Mouse (Mus musculus) stomach, postnatal 0 days (tissue): ENCODE results near the gene Gm21973. TPM values are rescaled to one million over a fixed set of nuclear protein-coding genes. Genes with fewer than 3 reads are reported as not detected.

Experiments
- ATAC-seq: fragments of 200-750 bp; cut with Nextera tagmentation; 2 replicates; pipeline ENCODE4 v1.8.0; 2017; ENCODE audit not compliant: low FRiP score, low TSS enrichment
- DNase-seq: peaks from one replicate; pipeline ENCODE4 v3.0.0-alpha.2; 2016; ENCODE audit warnings: low spot score
- H3K27ac ChIP-seq: fragments of 300-500 bp; sonication (generic); replicated peaks from 2 replicates; pipeline ENCODE4 v1.5.1; 2014; ENCODE audit warnings: mild to moderate bottlenecking, control low read depth
- H3K27me3 ChIP-seq: fragments of 300-500 bp; sonication (generic); 2 replicates; pipeline ENCODE4 v1.6.1; 2014; ENCODE audit warnings: low read length; ENCODE audit not compliant: control insufficient read depth, insufficient read depth
- H3K36me3 ChIP-seq: fragments of 300-500 bp; sonication (generic); 2 replicates; pipeline ENCODE4 v1.6.1; 2014; ENCODE audit warnings: low read length, mixed read lengths; ENCODE audit not compliant: control insufficient read depth, insufficient read depth
- H3K4me1 ChIP-seq: fragments of 300-500 bp; sonication (generic); replicated peaks from 2 replicates; pipeline ENCODE4 v1.6.1; 2014; ENCODE audit warnings: antibody characterized with exemption; ENCODE audit not compliant: control insufficient read depth, insufficient read depth
- H3K4me2 ChIP-seq: fragments of 300-500 bp; sonication (generic); replicated peaks from 2 replicates; pipeline ENCODE4 v1.6.1; 2014; ENCODE audit warnings: low read depth, mild to moderate bottlenecking, control low read depth, moderate library complexity
- H3K4me3 ChIP-seq: fragments of 300-500 bp; sonication (generic); 2 replicates; pipeline ENCODE4 v1.5.1; 2014; ENCODE audit warnings: low read depth, low read length, control low read depth
- H3K9ac ChIP-seq: fragments of 300-500 bp; sonication (generic); 2 replicates; pipeline ENCODE4 v1.6.1; 2014; ENCODE audit warnings: mild to moderate bottlenecking, low read length, control low read depth, mixed read lengths
- H3K9me3 ChIP-seq: fragments of 300-500 bp; sonication (generic); 2 replicates; pipeline ENCODE4 v1.6.1; 2016; ENCODE audit warnings: low read length; ENCODE audit not compliant: control insufficient read depth
- CTCF ChIP-seq: IDR thresholded peaks from 2 replicates; pipeline ENCODE4 v1.5.1; 2016; ENCODE audit warnings: antibody characterized with exemption, low read depth, mild to moderate bottlenecking, moderate library complexity
- EP300 ChIP-seq: optimal IDR thresholded peaks from 2 replicates; pipeline ENCODE3; 2016; ENCODE audit warnings: antibody characterized with exemption
- WGBS: fragments of 180-500 bp; shearing (Covaris S2); extraction: QIAGEN DNeasy Blood & Tissue Kit; methylation state at CpG from one replicate; pipeline ENCODE4 v1.1.7; 2014; 5-methylcytosine and 5-hydroxymethylcytosine counted together
- polyA plus RNA-seq: library from polyadenylated mRNA; unstranded; fragments of >200 nt; fragmentation: Nextera tagmentation; extraction: Ambion mirVana; gene quantifications from 2 replicates; pipeline ENCODE4 v1.2.1, GENCODE M21; 2015

Gm21973 gene
- polyA plus RNA-seq, 1 experiment from 2014 or later, result not detected

DNA sequence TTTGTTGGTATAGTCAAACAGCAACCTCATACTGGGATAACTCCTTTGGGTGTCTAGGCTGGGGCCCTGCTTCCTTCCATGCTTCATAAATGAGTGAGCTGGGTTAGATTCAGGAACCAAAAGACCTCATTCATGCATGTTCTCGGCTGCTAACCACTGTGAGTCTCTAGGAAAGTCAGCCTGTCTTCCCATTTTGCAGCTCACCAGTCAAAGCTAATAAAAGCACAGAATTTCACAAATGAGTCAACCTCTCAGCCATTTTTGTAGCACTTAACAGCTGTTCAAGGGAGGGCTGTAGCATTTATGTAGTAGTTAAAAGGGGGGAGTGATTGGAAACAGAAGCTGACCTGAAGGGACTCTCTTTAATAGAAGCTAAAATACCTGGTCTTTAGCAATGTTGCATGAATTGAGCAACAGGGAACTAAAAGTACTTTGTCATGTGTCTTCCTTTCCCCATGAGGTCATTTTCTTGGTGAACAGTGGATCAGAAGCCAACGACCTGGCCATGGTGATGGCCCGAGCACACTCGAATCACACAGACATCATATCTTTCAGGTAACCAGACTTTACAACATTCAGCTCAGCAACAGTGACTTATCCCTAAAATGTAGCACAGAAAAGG is 53.3 kb downstream of the Gm21973 start:
- ATAC-seq, result no peak
- no peak for DNase-seq
- Histone ChIP-seq H3K9ac (no peak overlapping the region), H3K4me3 (no peak overlapping the region), H3K27ac (no peak overlapping the region), H3K9me3 (no peaks in the 10 kb centered on the region), H3K27me3 (no peaks in the 10 kb centered on the region), H3K4me1 (no peaks in the 10 kb centered on the region), H3K36me3 (no peaks in the 10 kb centered on the region), H3K4me2 (no peak overlapping the region)
- 86% methylated on average over 4 of the region's 4 CpGs for WGBS
- TF ChIP-seq EP300 (no peak), CTCF (no peak)

GRCm38 (mm10) chr15:10379757-10380458 is 54.7 kb downstream of the Gm21973 start:
- WGBS, result 87% methylated on average over 3 of the region's 3 CpGs
- no peaks in the 10 kb centered on the region for H3K36me3 ChIP-seq
- no peak overlapping the region for H3K4me2 ChIP-seq
- ATAC-seq (no peak), DNase-seq (no peak)
- TF ChIP-seq EP300 (no peak), CTCF (no peak)
- H3K9ac ChIP-seq, result no peak overlapping the region
- no peak overlapping the region for H3K4me3 ChIP-seq
- H3K4me1 ChIP-seq, result no peaks in the 10 kb centered on the region
- H3K9me3 ChIP-seq, result no peaks in the 10 kb centered on the region
- H3K27me3 ChIP-seq, result no peaks in the 10 kb centered on the region
- H3K27ac ChIP-seq, result no peak overlapping the region

DNA sequence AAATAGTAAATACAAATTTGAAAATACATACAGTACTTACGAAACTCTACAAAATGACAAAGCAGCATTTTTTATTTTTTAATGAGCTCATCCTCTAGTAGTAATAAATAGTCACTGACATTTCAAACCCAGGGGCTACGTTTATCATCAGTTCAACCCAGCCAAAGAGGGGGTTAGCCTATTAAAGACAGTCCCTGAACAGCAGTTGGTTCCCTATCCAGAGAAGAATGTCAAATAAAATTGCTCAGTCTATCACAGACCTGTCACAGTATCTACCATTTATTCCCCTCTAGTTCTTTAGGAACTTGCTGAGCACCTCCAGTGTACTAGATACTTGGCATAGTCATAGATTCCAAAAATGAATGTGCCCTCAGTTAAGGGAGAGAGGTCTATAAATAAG is 62.1 kb downstream of the Gm21973 start:
- no peak for TF ChIP-seq EP300
- no peak for TF ChIP-seq CTCF
- no peak overlapping the region for H3K9ac ChIP-seq
- H3K27me3 ChIP-seq, result no peaks in the 10 kb centered on the region
- H3K27ac ChIP-seq, result no peak overlapping the region
- H3K4me1 ChIP-seq, result no peaks in the 10 kb centered on the region
- H3K4me2 ChIP-seq, result no peak overlapping the region
- 68% methylated on average over 2 of the region's 2 CpGs for WGBS
- H3K36me3 ChIP-seq, result no peaks in the 10 kb centered on the region
- H3K4me3 ChIP-seq, result no peak overlapping the region
- H3K9me3 ChIP-seq, result no peaks in the 10 kb centered on the region
- DNase-seq (no peak), ATAC-seq (no peak)

DNA sequence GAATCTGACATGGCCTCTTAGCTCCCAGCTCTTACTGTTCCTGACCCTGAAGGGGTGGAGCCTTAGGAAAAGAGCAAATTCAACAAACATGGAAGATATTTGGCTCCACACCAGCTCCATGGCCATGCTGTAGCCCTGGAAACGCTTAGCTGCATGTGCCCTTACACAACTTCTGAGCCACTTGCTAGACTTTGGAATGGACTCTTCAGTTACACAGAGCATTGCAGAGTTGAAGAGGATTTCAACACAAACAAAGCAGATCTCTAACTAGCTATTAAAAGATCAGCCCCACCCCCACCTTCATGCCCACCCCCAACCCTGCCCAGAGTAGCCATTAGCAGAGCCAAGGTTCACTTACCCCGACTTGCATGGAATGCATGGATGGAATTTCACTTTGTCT is 74.6 kb downstream of the Gm21973 start:
- Histone ChIP-seq H3K27ac (no peak overlapping the region), H3K4me2 (no peak overlapping the region), H3K4me1 (no peaks in the 10 kb centered on the region), H3K36me3 (no peaks in the 10 kb centered on the region), H3K27me3 (no peaks in the 10 kb centered on the region), H3K9me3 (no peaks in the 10 kb centered on the region), H3K4me3 (no peak overlapping the region), H3K9ac (no peak overlapping the region)
- no peak for TF ChIP-seq CTCF
- ATAC-seq (no peak), DNase-seq (no peak)
- WGBS, result 31% methylated on average over 2 of the region's 2 CpGs

- H3K36me3 ChIP-seq, result no peaks in the 10 kb centered on the region
- TF ChIP-seq CTCF (peak; percentile 60), EP300 (no peak)
- 62% methylated on average over 3 of the region's 3 CpGs for WGBS
- H3K9me3 ChIP-seq, result no peaks in the 10 kb centered on the region
- H3K9ac ChIP-seq, result no peak overlapping the region
- H3K4me2 ChIP-seq, result no peak overlapping the region
- no peak overlapping the region for H3K27ac ChIP-seq
- DNase-seq, result no peak
- H3K4me1 ChIP-seq, result no peaks in the 10 kb centered on the region
- no peak for ATAC-seq
- no peaks in the 10 kb centered on the region for H3K27me3 ChIP-seq
- no peak overlapping the region for H3K4me3 ChIP-seq
These were observed 75.2 kb downstream of the Gm21973 start for GRCm38 (mm10) chr15:10400415-10400814.

GRCm38 (mm10) chr15:10409842-10410241 is 84.7 kb downstream of the Gm21973 start:
- H3K27ac ChIP-seq, result no peak overlapping the region
- TF ChIP-seq CTCF, result no peak
- no peak for TF ChIP-seq EP300
- no peaks in the 10 kb centered on the region for H3K4me1 ChIP-seq
- ATAC-seq (no peak), DNase-seq (no peak)
- WGBS, result 89% methylated on average over 3 of the region's 3 CpGs
- H3K9me3 ChIP-seq, result no peaks in the 10 kb centered on the region
- H3K4me2 ChIP-seq, result no peak overlapping the region
- no peaks in the 10 kb centered on the region for H3K36me3 ChIP-seq
- no peak overlapping the region for H3K9ac ChIP-seq
- no peak overlapping the region for H3K4me3 ChIP-seq
- no peaks in the 10 kb centered on the region for H3K27me3 ChIP-seq
